Mouse (Mus musculus): ENCODE results near the gene Mmp2.

GRCm38 (mm10) chr8:92893870-92894269 lies 66.8 kb downstream of the Mmp2 start:
- TF ChIP-seq CTCF (IDR thresholded peaks at IDR 0.05; ENCODE audit: borderline replicate concordance, insufficient read depth, low read depth, low read length): no peak
- no peak for TF ChIP-seq POLR2A (IDR thresholded peaks at IDR 0.05; ENCODE audit: borderline replicate concordance, insufficient read depth, low read length)

Data from cerebellum, adult 2 months (tissue).